Mouse (Mus musculus): Measurements from ENCODE around the gene Cpped1. TPM values are rescaled to one million over a fixed set of nuclear protein-coding genes. Genes with fewer than 3 reads are reported as not detected.

Cpped1 gene
- polyA plus RNA-seq, 1 experiment from 2014 or later, result 18.5 TPM

GRCm38 (mm10) chr16:11790476-11790875, 118.8 kb downstream of the Cpped1 start:
- Histone ChIP-seq H3K36me3 (ENCODE audit: control insufficient read depth, insufficient read depth, low read length) (no peaks in the 10 kb centered on the region), H3K27ac (ENCODE audit: low read depth, low read length) (no peak overlapping the region), H3K9ac (ENCODE audit: low read length) (no peak overlapping the region), H3K4me3 (ENCODE audit: low read depth, low read length) (no peak overlapping the region), H3K9me3 (ENCODE audit: control insufficient read depth, low read length) (no peaks in the 10 kb centered on the region), H3K27me3 (ENCODE audit: control insufficient read depth, insufficient read depth, low read length) (no peaks in the 10 kb centered on the region), H3K4me2 (ENCODE audit: low read depth) (no peak overlapping the region), H3K4me1 (ENCODE audit: control insufficient read depth, insufficient read depth, low read length) (no peaks in the 10 kb centered on the region)
- 91% methylated on average over 3 of the region's 3 CpGs for WGBS
- ATAC-seq (ENCODE audit: insufficient read depth, low FRiP score, low TSS enrichment) (no peak), DNase-seq (ENCODE audit: low spot score) (no peak)

GRCm38 (mm10) chr16:11785806-11786205, 123.4 kb downstream of the Cpped1 start:
- H3K27ac ChIP-seq (ENCODE audit: low read depth, low read length), result no peak overlapping the region
- no peaks in the 10 kb centered on the region for H3K27me3 ChIP-seq (ENCODE audit: control insufficient read depth, insufficient read depth, low read length)
- H3K9ac ChIP-seq (ENCODE audit: low read length), result no peak overlapping the region
- no peaks in the 10 kb centered on the region for H3K36me3 ChIP-seq (ENCODE audit: control insufficient read depth, insufficient read depth, low read length)
- H3K9me3 ChIP-seq (ENCODE audit: control insufficient read depth, low read length), result no peaks in the 10 kb centered on the region
- DNase-seq (ENCODE audit: low spot score), result no peak
- H3K4me1 ChIP-seq (ENCODE audit: control insufficient read depth, insufficient read depth, low read length), result no peaks in the 10 kb centered on the region
- no peak for ATAC-seq (ENCODE audit: insufficient read depth, low FRiP score, low TSS enrichment)
- 75% methylated on average over 4 of the region's 4 CpGs for WGBS
- no peak overlapping the region for H3K4me3 ChIP-seq (ENCODE audit: low read depth, low read length)
- H3K4me2 ChIP-seq (ENCODE audit: low read depth), result no peak overlapping the region

- no peak overlapping the region for H3K27ac ChIP-seq (ENCODE audit: low read depth, low read length)
- no peak for ATAC-seq (ENCODE audit: insufficient read depth, low FRiP score, low TSS enrichment)
- WGBS, result 70% methylated on average over 4 of the region's 4 CpGs
- H3K27me3 ChIP-seq (ENCODE audit: control insufficient read depth, insufficient read depth, low read length), result no peaks in the 10 kb centered on the region
- no peak overlapping the region for H3K9ac ChIP-seq (ENCODE audit: low read length)
- no peaks in the 10 kb centered on the region for H3K9me3 ChIP-seq (ENCODE audit: control insufficient read depth, low read length)
- DNase-seq (ENCODE audit: low spot score), result no peak
- H3K4me2 ChIP-seq (ENCODE audit: low read depth), result no peak overlapping the region
- H3K4me1 ChIP-seq (ENCODE audit: control insufficient read depth, insufficient read depth, low read length), result no peaks in the 10 kb centered on the region
- no peak overlapping the region for H3K4me3 ChIP-seq (ENCODE audit: low read depth, low read length)
- H3K36me3 ChIP-seq (ENCODE audit: control insufficient read depth, insufficient read depth, low read length), result no peaks in the 10 kb centered on the region
Observed at GRCm38 (mm10) chr16:11784354-11784753, 124.9 kb downstream of the Cpped1 start.

- no peak overlapping the region for H3K9ac ChIP-seq (ENCODE audit: low read length)
- no peak overlapping the region for H3K4me2 ChIP-seq (ENCODE audit: low read depth)
- ATAC-seq (ENCODE audit: insufficient read depth, low FRiP score, low TSS enrichment) (no peak), DNase-seq (ENCODE audit: low spot score) (no peak)
- H3K9me3 ChIP-seq (ENCODE audit: control insufficient read depth, low read length), result no peaks in the 10 kb centered on the region
- H3K4me3 ChIP-seq (ENCODE audit: low read depth, low read length), result no peak overlapping the region
- H3K4me1 ChIP-seq (ENCODE audit: control insufficient read depth, insufficient read depth, low read length), result no peaks in the 10 kb centered on the region
- no peak overlapping the region for H3K27ac ChIP-seq (ENCODE audit: low read depth, low read length)
- no peaks in the 10 kb centered on the region for H3K36me3 ChIP-seq (ENCODE audit: control insufficient read depth, insufficient read depth, low read length)
- H3K27me3 ChIP-seq (ENCODE audit: control insufficient read depth, insufficient read depth, low read length), result no peaks in the 10 kb centered on the region
Observed at GRCm38 (mm10) chr16:11783337-11783736, 125.9 kb downstream of the Cpped1 start.

GRCm38 (mm10) chr16:11782082-11782481, 127.2 kb downstream of the Cpped1 start:
- WGBS, result 46% methylated on average over 2 of the region's 2 CpGs
- Histone ChIP-seq H3K4me1 (ENCODE audit: control insufficient read depth, insufficient read depth, low read length) (no peaks in the 10 kb centered on the region), H3K4me3 (ENCODE audit: low read depth, low read length) (no peak overlapping the region), H3K9me3 (ENCODE audit: control insufficient read depth, low read length) (no peaks in the 10 kb centered on the region), H3K27me3 (ENCODE audit: control insufficient read depth, insufficient read depth, low read length) (no peaks in the 10 kb centered on the region), H3K36me3 (ENCODE audit: control insufficient read depth, insufficient read depth, low read length) (no peaks in the 10 kb centered on the region), H3K9ac (ENCODE audit: low read length) (no peak overlapping the region), H3K4me2 (ENCODE audit: low read depth) (no peak overlapping the region), H3K27ac (ENCODE audit: low read depth, low read length) (no peak overlapping the region)
- DNase-seq (ENCODE audit: low spot score) (no peak), ATAC-seq (ENCODE audit: insufficient read depth, low FRiP score, low TSS enrichment) (no peak)

- H3K4me3 ChIP-seq (ENCODE audit: low read depth, low read length), result no peak overlapping the region
- no peaks in the 10 kb centered on the region for H3K27me3 ChIP-seq (ENCODE audit: control insufficient read depth, insufficient read depth, low read length)
- no peak for DNase-seq (ENCODE audit: low spot score)
- no peak overlapping the region for H3K4me2 ChIP-seq (ENCODE audit: low read depth)
- ATAC-seq (ENCODE audit: insufficient read depth, low FRiP score, low TSS enrichment), result no peak
- no peaks in the 10 kb centered on the region for H3K9me3 ChIP-seq (ENCODE audit: control insufficient read depth, low read length)
- no peak overlapping the region for H3K9ac ChIP-seq (ENCODE audit: low read length)
- H3K4me1 ChIP-seq (ENCODE audit: control insufficient read depth, insufficient read depth, low read length), result no peaks in the 10 kb centered on the region
- H3K36me3 ChIP-seq (ENCODE audit: control insufficient read depth, insufficient read depth, low read length), result no peaks in the 10 kb centered on the region
- 89% methylated on average over 9 of the region's 9 CpGs for WGBS
- no peak overlapping the region for H3K27ac ChIP-seq (ENCODE audit: low read depth, low read length)
Observed at GRCm38 (mm10) chr16:11778715-11779460, 130.4 kb downstream of the Cpped1 start.

- Histone ChIP-seq H3K4me2 (ENCODE audit: low read depth) (no peak overlapping the region), H3K4me1 (ENCODE audit: control insufficient read depth, insufficient read depth, low read length) (no peaks in the 10 kb centered on the region), H3K4me3 (ENCODE audit: low read depth, low read length) (no peak overlapping the region), H3K9me3 (ENCODE audit: control insufficient read depth, low read length) (no peaks in the 10 kb centered on the region), H3K9ac (ENCODE audit: low read length) (no peak overlapping the region), H3K27ac (ENCODE audit: low read depth, low read length) (no peak overlapping the region), H3K36me3 (ENCODE audit: control insufficient read depth, insufficient read depth, low read length) (no peaks in the 10 kb centered on the region), H3K27me3 (ENCODE audit: control insufficient read depth, insufficient read depth, low read length) (no peaks in the 10 kb centered on the region)
- WGBS, result 87% methylated on average over 5 of the region's 5 CpGs
- no peak for ATAC-seq (ENCODE audit: insufficient read depth, low FRiP score, low TSS enrichment)
- DNase-seq (ENCODE audit: low spot score), result no peak
Observed at GRCm38 (mm10) chr16:11778191-11778590, 131.1 kb downstream of the Cpped1 start.

GRCm38 (mm10) chr16:11776528-11776927, 132.7 kb downstream of the Cpped1 start:
- WGBS, result 83% methylated on average over 3 of the region's 3 CpGs
- Histone ChIP-seq H3K4me3 (ENCODE audit: low read depth, low read length) (no peak overlapping the region), H3K4me1 (ENCODE audit: control insufficient read depth, insufficient read depth, low read length) (no peaks in the 10 kb centered on the region), H3K36me3 (ENCODE audit: control insufficient read depth, insufficient read depth, low read length) (no peaks in the 10 kb centered on the region), H3K27ac (ENCODE audit: low read depth, low read length) (no peak overlapping the region), H3K4me2 (ENCODE audit: low read depth) (no peak overlapping the region), H3K27me3 (ENCODE audit: control insufficient read depth, insufficient read depth, low read length) (no peaks in the 10 kb centered on the region), H3K9ac (ENCODE audit: low read length) (no peak overlapping the region), H3K9me3 (ENCODE audit: control insufficient read depth, low read length) (no peaks in the 10 kb centered on the region)
- no peak for ATAC-seq (ENCODE audit: insufficient read depth, low FRiP score, low TSS enrichment)
- DNase-seq (ENCODE audit: low spot score), result no peak

GRCm38 (mm10) chr16:11774321-11774720, 134.9 kb downstream of the Cpped1 start:
- 92% methylated on average over 1 of the region's 1 CpGs for WGBS
- DNase-seq (ENCODE audit: low spot score), result no peak
- no peaks in the 10 kb centered on the region for H3K4me1 ChIP-seq (ENCODE audit: control insufficient read depth, insufficient read depth, low read length)
- H3K27ac ChIP-seq (ENCODE audit: low read depth, low read length), result no peak overlapping the region
- no peaks in the 10 kb centered on the region for H3K9me3 ChIP-seq (ENCODE audit: control insufficient read depth, low read length)
- H3K27me3 ChIP-seq (ENCODE audit: control insufficient read depth, insufficient read depth, low read length), result no peaks in the 10 kb centered on the region
- ATAC-seq (ENCODE audit: insufficient read depth, low FRiP score, low TSS enrichment), result no peak
- no peaks in the 10 kb centered on the region for H3K36me3 ChIP-seq (ENCODE audit: control insufficient read depth, insufficient read depth, low read length)
- no peak overlapping the region for H3K9ac ChIP-seq (ENCODE audit: low read length)
- H3K4me2 ChIP-seq (ENCODE audit: low read depth), result no peak overlapping the region
- H3K4me3 ChIP-seq (ENCODE audit: low read depth, low read length), result no peak overlapping the region
